Mouse (Mus musculus): ENCODE results near the gene Olfr713. TPM values are rescaled to one million over a fixed set of nuclear protein-coding genes. Genes with fewer than 3 reads are reported as not detected.

Olfr713 gene
- polyA plus RNA-seq (2016; fragmentation: Nextera tagmentation; extraction: Ambion mirVana), result not detected in 2 replicates

GRCm38 (mm10) chr7:107030874-107031273 is at the start of gene Olfr713:
Gene Olfr713, plus strand, starts transcription at chr7:107031174.
- H3K36me3 ChIP-seq, result no peaks in the 10 kb centered on the region

GRCm38 (mm10) chr7:106985236-106985635 is 45.7 kb upstream of the Olfr713 start:
- H3K36me3 ChIP-seq, result no peaks in the 10 kb centered on the region
- no peaks in the 10 kb centered on the region for H3K27me3 ChIP-seq (ENCODE audit: low read depth, poor library complexity, severe bottlenecking)
- no peaks in the 10 kb centered on the region; the same call in 1 of the 2 replicates for H3K9me3 ChIP-seq (replicated peaks)
- H3K27ac ChIP-seq (replicated peaks), result no peak overlapping the region
- WGBS, result 91% methylated on average over 3 of the region's 3 CpGs
- H3K4me3 ChIP-seq, result no peak overlapping the region
- H3K4me1 ChIP-seq, result no peaks in the 10 kb centered on the region
- DNase-seq (ENCODE audit: low spot score), result no peak

More at GRCm38 (mm10) chr7:107030874-107031273, at the start of gene Olfr713:
- Histone ChIP-seq H3K9me3 (replicated peaks) (no peaks in the 10 kb centered on the region), H3K27me3 (ENCODE audit: low read depth, poor library complexity, severe bottlenecking) (no peaks in the 10 kb centered on the region), H3K4me1 (no peaks in the 10 kb centered on the region), H3K27ac (replicated peaks) (no peak within 1 kb of the TSS), H3K4me3 (no peak within 1 kb of the TSS)
- DNase-seq (ENCODE audit: low spot score), result no peak
- 92% methylated on average over 1 of the region's 1 CpGs for WGBS

GRCm38 (mm10) chr7:107000798-107001197 is 30.2 kb upstream of the Olfr713 start:
- DNase-seq (ENCODE audit: low spot score), result no peak
- Histone ChIP-seq H3K9me3 (replicated peaks) (no peaks in the 10 kb centered on the region), H3K4me1 (no peaks in the 10 kb centered on the region), H3K4me3 (no peak overlapping the region), H3K36me3 (no peaks in the 10 kb centered on the region), H3K27ac (replicated peaks) (no peak overlapping the region), H3K27me3 (ENCODE audit: low read depth, poor library complexity, severe bottlenecking) (no peaks in the 10 kb centered on the region)
- WGBS, result 82% methylated on average over 7 of the region's 7 CpGs

- WGBS, result 71% methylated on average over 3 of the region's 3 CpGs
- H3K27ac ChIP-seq (replicated peaks), result no peak overlapping the region
Observed at GRCm38 (mm10) chr7:107004169-107004568, 26.8 kb upstream of the Olfr713 start.

GRCm38 (mm10) chr7:107005972-107006371 is 25.0 kb upstream of the Olfr713 start, which contains the start of gene Olfr2:
Gene Olfr2, minus strand, starts transcription at chr7:107006072.
- DNase-seq (ENCODE audit: low spot score), result no peak
- H3K36me3 ChIP-seq, result no peaks in the 10 kb centered on the region
- WGBS, result 63% methylated on average over 1 of the region's 1 CpGs

More at GRCm38 (mm10) chr7:107004169-107004568, 26.8 kb upstream of the Olfr713 start:
- no peaks in the 10 kb centered on the region for H3K9me3 ChIP-seq (replicated peaks)
- DNase-seq (ENCODE audit: low spot score), result no peak
- H3K4me1 ChIP-seq, result no peaks in the 10 kb centered on the region
- H3K27me3 ChIP-seq (ENCODE audit: low read depth, poor library complexity, severe bottlenecking), result no peaks in the 10 kb centered on the region
- no peaks in the 10 kb centered on the region for H3K36me3 ChIP-seq
- H3K4me3 ChIP-seq, result no peak overlapping the region

GRCm38 (mm10) chr7:107039934-107040563 is 9.1 kb downstream of the Olfr713 start:
- H3K4me3 ChIP-seq, result no peak overlapping the region
- 83% methylated on average over 2 of the region's 2 CpGs for WGBS
- no peak overlapping the region for H3K27ac ChIP-seq (replicated peaks)
- DNase-seq (ENCODE audit: low spot score), result no peak
- no peaks in the 10 kb centered on the region for H3K9me3 ChIP-seq (replicated peaks)
- no peaks in the 10 kb centered on the region for H3K4me1 ChIP-seq
- no peaks in the 10 kb centered on the region for H3K27me3 ChIP-seq (ENCODE audit: low read depth, poor library complexity, severe bottlenecking)
- no peaks in the 10 kb centered on the region for H3K36me3 ChIP-seq

More at GRCm38 (mm10) chr7:107005972-107006371, 25.0 kb upstream of the Olfr713 start, which contains the start of gene Olfr2:
- Histone ChIP-seq H3K4me1 (no peaks in the 10 kb centered on the region), H3K9me3 (replicated peaks) (no peaks in the 10 kb centered on the region), H3K4me3 (no peak within 1 kb of the TSS), H3K27ac (replicated peaks) (no peak within 1 kb of the TSS), H3K27me3 (ENCODE audit: low read depth, poor library complexity, severe bottlenecking) (no peaks in the 10 kb centered on the region)

- Histone ChIP-seq H3K27me3 (ENCODE audit: low read depth, poor library complexity, severe bottlenecking) (no peaks in the 10 kb centered on the region), H3K27ac (replicated peaks) (no peak overlapping the region), H3K4me3 (no peak overlapping the region), H3K4me1 (no peaks in the 10 kb centered on the region), H3K9me3 (replicated peaks) (no peaks in the 10 kb centered on the region), H3K36me3 (no peaks in the 10 kb centered on the region)
- no peak for DNase-seq (ENCODE audit: low spot score)
- WGBS, result 87% methylated on average over 3 of the region's 3 CpGs
Observed at GRCm38 (mm10) chr7:107043136-107043535, 12.2 kb downstream of the Olfr713 start.

- WGBS, result 69% methylated on average over 1 of the region's 1 CpGs
- no peaks in the 10 kb centered on the region for H3K36me3 ChIP-seq
- no peaks in the 10 kb centered on the region for H3K4me1 ChIP-seq
- H3K27me3 ChIP-seq (ENCODE audit: low read depth, poor library complexity, severe bottlenecking), result no peaks in the 10 kb centered on the region
- no peaks in the 10 kb centered on the region for H3K9me3 ChIP-seq (replicated peaks)
- no peak overlapping the region for H3K27ac ChIP-seq (replicated peaks)
- no peak overlapping the region for H3K4me3 ChIP-seq
- no peak for DNase-seq (ENCODE audit: low spot score)
Observed at GRCm38 (mm10) chr7:107044407-107044806, 13.4 kb downstream of the Olfr713 start.

- DNase-seq (ENCODE audit: low spot score), result no peak
- Histone ChIP-seq H3K4me1 (no peaks in the 10 kb centered on the region), H3K36me3 (no peaks in the 10 kb centered on the region), H3K9me3 (replicated peaks) (no peaks in the 10 kb centered on the region), H3K27ac (replicated peaks) (no peak overlapping the region), H3K4me3 (no peak overlapping the region), H3K27me3 (ENCODE audit: low read depth, poor library complexity, severe bottlenecking) (no peaks in the 10 kb centered on the region)
- WGBS, result 5% methylated on average over 5 of the region's 5 CpGs
Observed at GRCm38 (mm10) chr7:107045833-107046232, 14.9 kb downstream of the Olfr713 start.

- H3K36me3 ChIP-seq, result no peaks in the 10 kb centered on the region
- no peak for DNase-seq (ENCODE audit: low spot score)
- 58% methylated on average over 3 of the region's 3 CpGs for WGBS
- no peaks in the 10 kb centered on the region for H3K4me1 ChIP-seq
- no peak overlapping the region for H3K27ac ChIP-seq (replicated peaks)
- H3K4me3 ChIP-seq, result no peak overlapping the region
- no peaks in the 10 kb centered on the region for H3K9me3 ChIP-seq (replicated peaks)
- H3K27me3 ChIP-seq (ENCODE audit: low read depth, poor library complexity, severe bottlenecking), result no peaks in the 10 kb centered on the region
Observed at GRCm38 (mm10) chr7:107047578-107047977, 16.6 kb downstream of the Olfr713 start.

GRCm38 (mm10) chr7:107070681-107071080 is 39.7 kb downstream of the Olfr713 start, which contains the start of gene Olfr714:
Gene Olfr714, plus strand, starts transcription at chr7:107070981.
- H3K27me3 ChIP-seq (ENCODE audit: low read depth, poor library complexity, severe bottlenecking), result no peaks in the 10 kb centered on the region
- H3K4me1 ChIP-seq, result no peaks in the 10 kb centered on the region
- no peak within 1 kb of the TSS for H3K4me3 ChIP-seq
- peaks cover 15% of the 10 kb centered on the region; the same call in 1 of the 2 replicates for H3K9me3 ChIP-seq (replicated peaks)
- 92% methylated on average over 2 of the region's 2 CpGs for WGBS
- no peaks in the 10 kb centered on the region for H3K36me3 ChIP-seq
- no peak for DNase-seq (ENCODE audit: low spot score)
- H3K27ac ChIP-seq (replicated peaks), result no peak within 1 kb of the TSS

All from midbrain, embryonic 10.5 days (tissue).